Mouse (Mus musculus) embryonic facial prominence, embryonic 10.5 days (tissue): ENCODE data around the gene Stard10. TPM values are rescaled to one million over a fixed set of nuclear protein-coding genes. Genes with fewer than 3 reads are reported as not detected.

Experiments
- DNase-seq: peaks from one replicate; pipeline ENCODE4 v3.0.0-alpha.2; 2017; ENCODE audit warnings: low spot score
- H3K27ac ChIP-seq: fragments of 300-500 bp; sonication (generic); replicated peaks from 2 replicates; pipeline ENCODE4 v1.5.1; 2016; ENCODE audit warnings: mild to moderate bottlenecking
- H3K27me3 ChIP-seq: fragments of 300-500 bp; sonication (generic); replicated peaks from 2 replicates; pipeline ENCODE4 v1.6.1; 2016; ENCODE audit warnings: low read depth, mild to moderate bottlenecking; ENCODE audit not compliant: poor library complexity, severe bottlenecking
- H3K36me3 ChIP-seq: fragments of 300-500 bp; sonication (generic); replicated peaks from 2 replicates; pipeline ENCODE4 v1.6.1; 2016; ENCODE audit warnings: mild to moderate bottlenecking, moderate library complexity
- H3K4me1 ChIP-seq: fragments of 300-500 bp; sonication (generic); 2 replicates; pipeline ENCODE4 v1.6.1; 2016
- H3K4me3 ChIP-seq: fragments of 300-500 bp; sonication (generic); 2 replicates; pipeline ENCODE4 v1.5.1; 2016; ENCODE audit warnings: mild to moderate bottlenecking, moderate library complexity
- H3K9me3 ChIP-seq: fragments of 300-500 bp; sonication (generic); 2 replicates; pipeline ENCODE4 v1.6.1; 2016; ENCODE audit warnings: mild to moderate bottlenecking
- WGBS: fragments of 180-500 bp; shearing (Covaris S2); methylation state at CpG from one replicate; pipeline ENCODE4 v1.1.7; 2016; 5-methylcytosine and 5-hydroxymethylcytosine counted together
- polyA plus RNA-seq: library from polyadenylated mRNA; unstranded; fragments of >200 nt; fragmentation: Nextera tagmentation; extraction: Ambion mirVana; gene quantifications from 2 replicates; pipeline ENCODE4 v1.2.1, GENCODE M21; 2016

The Stard10 gene
- polyA plus RNA-seq, 1 experiment from 2014 or later, result 15.4 TPM

- peak overlapping the region; percentile 74 for H3K4me3 ChIP-seq
- H3K9me3 ChIP-seq, result no peaks in the 10 kb centered on the region
- H3K4me1 ChIP-seq, result peaks cover 11% of the 10 kb centered on the region; the same call in 1 of the 2 replicates
- H3K36me3 ChIP-seq, result no peaks in the 10 kb centered on the region
- no peaks in the 10 kb centered on the region for H3K27me3 ChIP-seq
- 1% methylated on average over 43 of the region's 43 CpGs for WGBS
- H3K27ac ChIP-seq, result peak overlapping the region; percentile 92
- peak; percentile 97 for DNase-seq
Observed at GRCm38 (mm10) chr7:101310327-101311028, 6.4 kb upstream of the Stard10 start.

GRCm38 (mm10) chr7:101311061-101311460 is 5.8 kb upstream of the Stard10 start:
- Histone ChIP-seq H3K4me1 (peaks cover 11% of the 10 kb centered on the region; the same call in 1 of the 2 replicates), H3K4me3 (peak overlapping the region; percentile 74), H3K36me3 (no peaks in the 10 kb centered on the region), H3K9me3 (no peaks in the 10 kb centered on the region), H3K27me3 (no peaks in the 10 kb centered on the region), H3K27ac (peak overlapping the region; percentile 92)
- WGBS, result 39% methylated on average over 2 of the region's 2 CpGs
- no peak for DNase-seq

GRCm38 (mm10) chr7:101313033-101313432 is 3.9 kb upstream of the Stard10 start:
- H3K4me3 ChIP-seq, result no peak overlapping the region

GRCm38 (mm10) chr7:101314396-101314795 is 2.5 kb upstream of the Stard10 start:
- Histone ChIP-seq H3K27ac (no peak overlapping the region), H3K9me3 (no peaks in the 10 kb centered on the region), H3K4me3 (no peak overlapping the region), H3K36me3 (no peaks in the 10 kb centered on the region), H3K4me1 (peaks cover 11% of the 10 kb centered on the region; the same call in 1 of the 2 replicates), H3K27me3 (peaks cover 19% of the 10 kb centered on the region)
- WGBS, result 65% methylated on average over 5 of the region's 5 CpGs
- DNase-seq, result no peak

More at GRCm38 (mm10) chr7:101313033-101313432, 3.9 kb upstream of the Stard10 start:
- peaks cover 5% of the 10 kb centered on the region for H3K27me3 ChIP-seq
- peaks cover 11% of the 10 kb centered on the region; the same call in 1 of the 2 replicates for H3K4me1 ChIP-seq
- H3K9me3 ChIP-seq, result no peaks in the 10 kb centered on the region
- DNase-seq, result no peak
- 89% methylated on average over 3 of the region's 3 CpGs for WGBS
- H3K27ac ChIP-seq, result no peak overlapping the region
- no peaks in the 10 kb centered on the region for H3K36me3 ChIP-seq

- Histone ChIP-seq H3K9me3 (no peaks in the 10 kb centered on the region), H3K36me3 (no peaks in the 10 kb centered on the region), H3K27me3 (peaks cover 32% of the 10 kb centered on the region), H3K4me1 (peaks cover 11% of the 10 kb centered on the region; the same call in 1 of the 2 replicates), H3K27ac (no peak overlapping the region), H3K4me3 (no peak overlapping the region)
- no peak for DNase-seq
Observed at GRCm38 (mm10) chr7:101315699-101316098, 1.2 kb upstream of the Stard10 start.

GRCm38 (mm10) chr7:101316591-101317001 is 290 bp upstream of the Stard10 start:
- 68% methylated on average over 6 of the region's 6 CpGs for whole genome bisulfite sequencing
- no peaks in the 10 kb centered on the region for H3K9me3 ChIP-seq
- peaks cover 38% of the 10 kb centered on the region for H3K27me3 ChIP-seq
- no peak for DNase-seq
- no peaks in the 10 kb centered on the region for H3K36me3 ChIP-seq
- H3K4me3 ChIP-seq, result no peak overlapping the region
- H3K4me1 ChIP-seq, result peaks cover 13% of the 10 kb centered on the region
- no peak overlapping the region for H3K27ac ChIP-seq

- no peaks in the 10 kb centered on the region for H3K9me3 ChIP-seq
- 0 out of 2 replicates have a peak, but pooled peaks cover 3% of the 10 kb centered on the region for H3K36me3 ChIP-seq
- H3K27ac ChIP-seq, result no peak overlapping the region
- 68% methylated on average over 4 of the region's 4 CpGs for WGBS
- peaks cover 36% of the 10 kb centered on the region for H3K4me1 ChIP-seq
- DNase-seq, result no peak
- no peak overlapping the region for H3K4me3 ChIP-seq
- peaks cover 61% of the 10 kb centered on the region for H3K27me3 ChIP-seq
Observed at GRCm38 (mm10) chr7:101318848-101319247, 2.0 kb downstream of the Stard10 start.

- WGBS, result 88% methylated on average over 1 of the region's 1 CpGs
- H3K36me3 ChIP-seq, result 0 out of 2 replicates have a peak, but pooled peaks cover 3% of the 10 kb centered on the region
Observed at GRCm38 (mm10) chr7:101319796-101320195, 2.9 kb downstream of the Stard10 start.

GRCm38 (mm10) chr7:101320399-101321217 is 3.7 kb downstream of the Stard10 start:
- DNase-seq, result peak; percentile 82
- Histone ChIP-seq H3K27me3 (peaks cover 68% of the 10 kb centered on the region), H3K27ac (peak overlapping the region; percentile 83), H3K9me3 (no peaks in the 10 kb centered on the region), H3K4me1 (peaks cover 42% of the 10 kb centered on the region), H3K4me3 (peak overlapping the region; percentile 74), H3K36me3 (0 out of 2 replicates have a peak, but pooled peaks cover 3% of the 10 kb centered on the region)
- WGBS, result 5% methylated on average over 32 of the region's 37 CpGs

More at GRCm38 (mm10) chr7:101319796-101320195, 2.9 kb downstream of the Stard10 start:
- Histone ChIP-seq H3K27ac (no peak overlapping the region), H3K9me3 (no peaks in the 10 kb centered on the region), H3K4me3 (no peak overlapping the region), H3K27me3 (peaks cover 65% of the 10 kb centered on the region), H3K4me1 (peaks cover 42% of the 10 kb centered on the region)
- DNase-seq, result no peak

GRCm38 (mm10) chr7:101321218-101321827 is 4.4 kb downstream of the Stard10 start:
- peak; percentile 73 for DNase-seq
- Histone ChIP-seq H3K27ac (peak overlapping the region; percentile 83), H3K4me1 (peaks cover 42% of the 10 kb centered on the region), H3K9me3 (no peaks in the 10 kb centered on the region), H3K27me3 (peaks cover 68% of the 10 kb centered on the region), H3K36me3 (0 out of 2 replicates have a peak, but pooled peaks cover 3% of the 10 kb centered on the region), H3K4me3 (peak overlapping the region; percentile 74)
- WGBS, result under 1% methylated on average over 57 of the region's 61 CpGs

GRCm38 (mm10) chr7:101323141-101323594 is 6.3 kb downstream of the Stard10 start:
- H3K36me3 ChIP-seq, result 0 out of 2 replicates have a peak, but pooled peaks cover 3% of the 10 kb centered on the region
- no peak overlapping the region for H3K27ac ChIP-seq
- H3K9me3 ChIP-seq, result no peaks in the 10 kb centered on the region
- DNase-seq, result no peak
- 75% methylated on average over 4 of the region's 4 CpGs for WGBS
- peaks cover 61% of the 10 kb centered on the region for H3K27me3 ChIP-seq
- 0 out of 2 replicates have a peak overlapping the region, but pooled peaks have one; percentile 2 for H3K4me3 ChIP-seq
- peaks cover 42% of the 10 kb centered on the region for H3K4me1 ChIP-seq
